Mouse (Mus musculus): ENCODE measurements around the gene 4930451I11Rik.

The 4930451I11Rik gene

GRCm38 (mm10) chr7:126801057-126801422, 30.4 kb downstream of the 4930451I11Rik start:
- no peak for DNase-seq (ENCODE audit: inconsistent age in 2 of 2, low spot score in 1 of 2)

GRCm38 (mm10) chr7:126800269-126801056, 31.0 kb downstream of the 4930451I11Rik start:
- DNase-seq (ENCODE audit: inconsistent age in 2 of 2, low spot score in 1 of 2): peak in 1 of 2 experiments; percentile 23

- DNase-seq (ENCODE audit: inconsistent age in 2 of 2, low spot score in 1 of 2): peak in 1 of 2 experiments; percentile 96
These were observed 31.8 kb downstream of the 4930451I11Rik start for GRCm38 (mm10) chr7:126799468-126800268.

GRCm38 (mm10) chr7:126799050-126799467, 32.4 kb downstream of the 4930451I11Rik start:
- peak; percentile 99 for DNase-seq (ENCODE audit: inconsistent age in 2 of 2, low spot score in 1 of 2)

GRCm38 (mm10) chr7:126798127-126799049, 33.1 kb downstream of the 4930451I11Rik start:
- DNase-seq (ENCODE audit: inconsistent age in 2 of 2, low spot score in 1 of 2): peak; percentile 78 to 89

- peak; percentile 80 to 87 for DNase-seq (ENCODE audit: inconsistent age in 2 of 2, low spot score in 1 of 2)
These were observed 33.9 kb downstream of the 4930451I11Rik start, which contains the start of gene Fam57b for GRCm38 (mm10) chr7:126797411-126798126. Gene Fam57b, plus strand, starts transcription at chr7:126797668.

- peak in 1 of 2 experiments; percentile 41 for DNase-seq (ENCODE audit: inconsistent age in 2 of 2, low spot score in 1 of 2)
These were observed 35.0 kb downstream of the 4930451I11Rik start for GRCm38 (mm10) chr7:126796350-126796932.

- no peak for DNase-seq (ENCODE audit: inconsistent age in 2 of 2, low spot score in 1 of 2)
These were observed 35.8 kb downstream of the 4930451I11Rik start for GRCm38 (mm10) chr7:126795387-126796317.

- DNase-seq (ENCODE audit: inconsistent age in 2 of 2, low spot score in 1 of 2): no peak
These were observed 37.2 kb downstream of the 4930451I11Rik start for GRCm38 (mm10) chr7:126794271-126794605.

- no peak for DNase-seq (ENCODE audit: inconsistent age in 2 of 2, low spot score in 1 of 2)
These were observed 37.8 kb downstream of the 4930451I11Rik start for GRCm38 (mm10) chr7:126793456-126794270.

GRCm38 (mm10) chr7:126792721-126793443, 38.6 kb downstream of the 4930451I11Rik start:
- DNase-seq (ENCODE audit: inconsistent age in 2 of 2, low spot score in 1 of 2): no peak

GRCm38 (mm10) chr7:126791851-126792720, 39.4 kb downstream of the 4930451I11Rik start, which contains the start of gene Ppp4c:
Gene Ppp4c, minus strand, starts transcription at chr7:126792496.
- DNase-seq (ENCODE audit: inconsistent age in 2 of 2, low spot score in 1 of 2): peak; percentile 97 to 98

- no peak for DNase-seq (ENCODE audit: inconsistent age in 2 of 2, low spot score in 1 of 2)
These were observed 42.3 kb downstream of the 4930451I11Rik start for GRCm38 (mm10) chr7:126789141-126789540.

- DNase-seq (ENCODE audit: inconsistent age in 2 of 2, low spot score in 1 of 2): no peak
These were observed 45.3 kb downstream of the 4930451I11Rik start for GRCm38 (mm10) chr7:126786142-126786541.

- no peak for DNase-seq (ENCODE audit: inconsistent age in 2 of 2, low spot score in 1 of 2)
These were observed 46.4 kb downstream of the 4930451I11Rik start for GRCm38 (mm10) chr7:126785056-126785455.

GRCm38 (mm10) chr7:126784469-126784868, 47.0 kb downstream of the 4930451I11Rik start:
- no peak for DNase-seq (ENCODE audit: inconsistent age in 2 of 2, low spot score in 1 of 2)
